8 mouse cellular contexts compared by ENCODE assay signal in the genomic region with DNA sequence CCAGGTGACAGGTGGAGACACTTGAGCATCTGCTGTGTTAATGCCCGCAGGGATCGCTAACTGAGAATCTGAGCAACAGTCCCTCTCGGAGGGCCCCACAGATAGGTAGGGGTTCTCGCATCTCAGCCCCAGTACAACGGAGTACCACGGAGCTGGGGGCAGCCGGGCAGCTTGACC. TPM values are rescaled to one million over a fixed set of nuclear protein-coding genes. Genes with fewer than 3 reads are reported as not detected.
DNase-seq lines count a peak whose midpoint lies in the region; TF ChIP-seq lines count a peak whose summit lies in the region.

A gene (plus strand): TSS at position 78 of the 177 bp plus-strand sequence.

- no peak for DNase-seq in spleen, adult 2 months (ENCODE audit: low read depth in 1 of 2, low spot score in 2 of 2)
- no peak for DNase-seq in spleen, postnatal 10 days (ENCODE audit: low spot score in 2 of 2)
- no peak for DNase-seq in forebrain, embryonic 10.5 days (ENCODE audit: extremely low spot score, low spot score)
- no peak for DNase-seq in heart, postnatal 36 days
- no peak for DNase-seq in spleen, adult 12 weeks (ENCODE audit: low spot score)
- DNase-seq in right cerebral cortex, postnatal 14 days, result no peak
- DNase-seq in layer of hippocampus, adult 11-12 months (ENCODE audit: low spot score), result no peak

- TF ChIP-seq POLR2A in spleen, adult 2 months (IDR thresholded peaks at IDR 0.05; ENCODE audit: low read depth, low read length), result no peak

- intact Hi-C loops in heart, postnatal 36 days (cut with DNase I), result no loop called here

- 63% methylated on average over 7 of the region's 7 CpGs for whole genome bisulfite sequencing in spleen, adult 2 months
- 19% methylated on average over 7 of the region's 7 CpGs for WGBS in forebrain, embryonic 10.5 days
- WGBS in macrophage (ENCODE audit: missing documents), result 53% methylated on average over 7 of the region's 7 CpGs

- H3K79me2 ChIP-seq in macrophage (ENCODE audit: inconsistent target), result no peaks in the 10 kb centered on the region

- no peaks in the 10 kb centered on the region for H3K36me3 ChIP-seq in spleen, adult 2 months (ENCODE audit: control insufficient read depth, insufficient read depth, low read length)
- no peaks in the 10 kb centered on the region for H3K36me3 ChIP-seq in forebrain, embryonic 10.5 days (replicated peaks)
- no peaks in the 10 kb centered on the region for H3K36me3 ChIP-seq in macrophage (ENCODE audit: inconsistent target)

- no peaks in the 10 kb centered on the region for H3K9me3 ChIP-seq in forebrain, embryonic 10.5 days

- no peak for TF ChIP-seq CTCF in spleen, adult 2 months (IDR thresholded peaks at IDR 0.05; ENCODE audit: extremely low read depth, insufficient read depth, insufficient read length, insufficient replicate concordance)

- H3K27me3 ChIP-seq in spleen, adult 2 months (ENCODE audit: control insufficient read depth, insufficient read depth, low read length), result no peaks in the 10 kb centered on the region
- peaks cover 50% of the 10 kb centered on the region for H3K27me3 ChIP-seq in forebrain, embryonic 10.5 days (ENCODE audit: poor library complexity, severe bottlenecking)

- H3K4me1 ChIP-seq in spleen, adult 2 months (ENCODE audit: control insufficient read depth, insufficient read depth, insufficient read length), result no peaks in the 10 kb centered on the region
- peaks cover 24% of the 10 kb centered on the region for H3K4me1 ChIP-seq in forebrain, embryonic 10.5 days

- no peak within 1 kb of the TSS for H3K4me3 ChIP-seq in spleen, adult 2 months (ENCODE audit: extremely low read depth, insufficient read depth, insufficient read length)
- H3K4me3 ChIP-seq in forebrain, embryonic 10.5 days, result peak within 1 kb of the TSS; percentile 36
- H3K4me3 ChIP-seq in macrophage (ENCODE audit: inconsistent target), result no peak within 1 kb of the TSS

- no peak within 1 kb of the TSS for H3K27ac ChIP-seq in spleen, adult 2 months (ENCODE audit: insufficient read depth, low read length)
- H3K27ac ChIP-seq in forebrain, embryonic 10.5 days, result no peak within 1 kb of the TSS
- H3K27ac ChIP-seq in macrophage, result no peak within 1 kb of the TSS

RNA-seq across cellular contexts. Expression of the gene that starts here (rescaled TPM):
- polyA plus RNA-seq in spleen, adult 2 months (2012; rRNA removed), result 31.4 and 37.1 TPM in 2 replicates
- 49.7 and 51.8 TPM in 2 replicates for polyA plus RNA-seq in forebrain, embryonic 10.5 days (2016; fragmentation: Nextera tagmentation; extraction: Ambion mirVana)
- 10 to 100 TPM; 43.6 to 46.5 TPM for total RNA-seq in heart, postnatal 36 days (2021)
- 100 to 1,000 TPM in 13 of 26 experiments, 10 to 100 TPM in 13; 49.6 to 141 (median 99.2) TPM for total RNA-seq in macrophage (2018; cell fraction: chromatin; rRNA removed)
- 10 to 100 TPM; 19.4 to 31.5 (median 24.0) TPM for total RNA-seq in macrophage (2018; cell fraction: cytosol; rRNA removed)
- total RNA-seq in macrophage (2018; cell fraction: nucleus; rRNA removed), result 10 to 100 TPM; 25.0 to 74.6 (median 52.3) TPM
- polyA plus RNA-seq in macrophage (2018), result 16.2 to 29.9 TPM (median 28.5 TPM) in 3 replicates
